Mouse (Mus musculus) stomach, postnatal 0 days (tissue): ENCODE measurements around the gene Wsb2.

Source experiments
- CTCF ChIP-seq: IDR thresholded peaks from 2 replicates; pipeline ENCODE4 v1.5.1; 2016; ENCODE audit warnings: antibody characterized with exemption, low read depth, mild to moderate bottlenecking, moderate library complexity
- EP300 ChIP-seq: optimal IDR thresholded peaks from 2 replicates; pipeline ENCODE3; 2016; ENCODE audit warnings: antibody characterized with exemption

DNA sequence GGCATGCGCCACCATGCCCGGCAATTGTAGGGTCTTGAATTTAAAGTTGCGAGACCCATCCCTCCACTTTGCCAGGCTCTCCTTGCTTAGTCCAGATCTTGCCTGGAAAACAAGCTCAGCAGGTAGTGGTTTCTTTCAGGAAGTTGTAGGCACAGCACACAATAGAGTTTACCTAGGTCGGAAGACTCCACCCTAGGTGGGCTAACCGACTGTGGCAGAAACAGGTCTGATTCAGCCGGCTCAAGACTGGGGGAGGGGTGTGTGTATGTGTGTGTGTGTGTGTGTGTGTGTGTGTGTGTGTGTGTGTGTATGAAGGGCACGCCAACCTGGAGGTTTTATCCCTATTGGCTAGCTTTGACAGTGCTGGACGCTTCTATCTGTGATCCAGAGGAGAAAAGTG is 46.5 kb downstream of the Wsb2 start:
- TF ChIP-seq EP300 (no peak), CTCF (no peak)
